Comparison of ENCODE assay signal across 7 mouse cellular contexts in the genomic region with DNA sequence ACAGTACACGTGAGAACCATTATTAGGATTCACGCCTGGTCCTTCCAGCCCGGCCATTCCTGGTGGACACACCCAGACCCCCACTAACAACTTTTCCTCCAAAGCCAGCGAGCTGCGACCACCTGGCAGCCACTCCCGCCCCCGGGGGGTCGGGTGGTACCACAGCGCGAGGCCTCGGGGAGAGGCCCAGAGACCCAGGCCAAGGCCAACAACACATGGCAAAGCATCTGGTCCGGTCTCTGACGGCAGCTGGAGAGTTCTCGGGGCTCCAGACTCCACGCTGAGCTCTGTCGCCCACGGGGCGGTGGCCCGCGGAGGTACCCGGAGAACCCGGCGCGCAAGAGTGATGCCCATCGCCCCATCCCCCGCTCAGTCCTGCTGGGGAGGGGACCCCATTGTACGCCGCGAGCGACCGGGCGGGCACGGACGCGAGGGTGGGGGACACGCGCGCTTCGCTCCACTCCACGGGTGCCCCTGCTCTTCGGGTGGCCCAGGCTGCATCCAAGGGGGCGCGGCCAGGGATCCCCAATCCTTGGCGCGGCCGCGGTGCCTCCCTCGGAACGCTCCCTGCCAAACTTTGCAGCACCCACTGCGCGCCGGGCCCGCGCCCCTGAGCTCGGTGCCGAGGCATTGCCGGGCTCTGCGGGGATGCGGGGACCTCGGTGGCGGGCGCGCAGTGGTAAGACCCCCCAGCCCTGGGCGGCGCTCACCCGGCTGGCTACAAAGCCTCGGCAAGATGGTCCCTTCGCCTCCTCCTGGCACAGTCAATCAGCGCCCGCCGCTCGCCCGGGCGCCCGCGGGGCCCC. TPM values are rescaled to one million over a fixed set of nuclear protein-coding genes. Genes with fewer than 3 reads are reported as not detected.
DNase-seq lines count a peak whose midpoint lies in the region; ATAC-seq and TF ChIP-seq lines count a peak whose summit lies in the region.

No protein-coding gene starts in this region.

- peak overlapping the region; percentile 95 for H3K4me2 ChIP-seq in hindbrain, embryonic 16.5 days (ENCODE audit: low read length)
- peak overlapping the region; percentile 97 for H3K4me2 ChIP-seq in midbrain, embryonic 12.5 days (replicated peaks)

- DNase-seq in left cerebral cortex, adult 2 months (ENCODE audit: extremely low spot score in 1 of 2, low spot score in 2 of 2) = peak in 1 of 2 experiments; percentile 37
- no peak for DNase-seq in left cerebral cortex, adult 11 months (ENCODE audit: low spot score)
- peak; percentile 15 for DNase-seq in T-cell, adult 2 months (ENCODE audit: low spot score)
- peak; percentile 71 for DNase-seq in cerebellum, adult 9-11 months

- H3K9ac ChIP-seq in hindbrain, embryonic 16.5 days (ENCODE audit: low read depth, low read length) = peak overlapping the region; percentile 94
- peak overlapping the region; percentile 96 for H3K9ac ChIP-seq in midbrain, embryonic 12.5 days (replicated peaks)

- H3K4me3 ChIP-seq in left cerebral cortex, adult 2 months = peak overlapping the region; percentile 72
- peak overlapping the region; percentile 79 for H3K4me3 ChIP-seq in hindbrain, embryonic 16.5 days (ENCODE audit: low read length)
- peak overlapping the region; percentile 71 for H3K4me3 ChIP-seq in midbrain, embryonic 12.5 days

- H3K4me1 ChIP-seq in hindbrain, embryonic 16.5 days (ENCODE audit: control insufficient read depth, insufficient read depth, low read depth, low read length) = peaks cover 55% of the 10 kb centered on the region
- H3K4me1 ChIP-seq in midbrain, embryonic 12.5 days = peaks cover 80% of the 10 kb centered on the region

- no peaks in the 10 kb centered on the region for H3K36me3 ChIP-seq in hindbrain, embryonic 16.5 days (ENCODE audit: control insufficient read depth, insufficient read depth, low read length)
- H3K36me3 ChIP-seq in midbrain, embryonic 12.5 days = no peaks in the 10 kb centered on the region

- ATAC-seq in hindbrain, embryonic 16.5 days = peak; percentile 48
- ATAC-seq in midbrain, embryonic 12.5 days (ENCODE audit: low FRiP score, low read depth) = no peak
- no peak for ATAC-seq in inflammation-experienced regulatory T-cells, adult 6 months

- peak overlapping the region; percentile 40; the same call in 1 of the 2 replicates for H3K27ac ChIP-seq in left cerebral cortex, adult 2 months
- H3K27ac ChIP-seq in hindbrain, embryonic 16.5 days (ENCODE audit: low read depth, low read length) = peak overlapping the region; percentile 99
- peak overlapping the region; percentile 99 for H3K27ac ChIP-seq in midbrain, embryonic 12.5 days (replicated peaks)

- WGBS in hindbrain, embryonic 16.5 days = 0% methylated on average over 48 of the region's 76 CpGs
- under 1% methylated on average over 57 of the region's 76 CpGs for WGBS in midbrain, embryonic 12.5 days

- no peaks in the 10 kb centered on the region for H3K9me3 ChIP-seq in hindbrain, embryonic 16.5 days (ENCODE audit: control insufficient read depth, low read length)
- no peaks in the 10 kb centered on the region for H3K9me3 ChIP-seq in midbrain, embryonic 12.5 days

- no peak for TF ChIP-seq CTCF in left cerebral cortex, adult 2 months (IDR thresholded peaks at IDR 0.05)

- H3K27me3 ChIP-seq in hindbrain, embryonic 16.5 days (replicated peaks; ENCODE audit: control insufficient read depth, insufficient read depth, low read length) = no peaks in the 10 kb centered on the region
- H3K27me3 ChIP-seq in midbrain, embryonic 12.5 days = no peaks in the 10 kb centered on the region

- intact Hi-C loops in left cerebral cortex, adult 2 months (cut with DNase I) = no loop called here

RNA-seq across cellular contexts. Expression of gene Ephb2, which starts 0.8 kb away (rescaled TPM):
- 10 to 100 TPM; 17.0 to 18.3 TPM for total RNA-seq in left cerebral cortex, adult 2 months (2021)
- 7.8 and 10.1 TPM in 2 replicates for polyA plus RNA-seq in hindbrain, embryonic 16.5 days (2015; fragmentation: Nextera tagmentation; extraction: Ambion mirVana)
- 39.8 and 40.0 TPM in 2 replicates for polyA plus RNA-seq in midbrain, embryonic 12.5 days (2016; fragmentation: Nextera tagmentation; extraction: Ambion mirVana)
- polyA plus RNA-seq in inflammation-experienced regulatory T-cells, adult 6 months (2017; shearing (Covaris generic)) = under 1 TPM in 1 of 3 experiments, not detected in 2; 0.05 TPM

RNA-seq across cellular contexts. Expression of gene C1qb, which starts 51.0 kb away (rescaled TPM):
- 10 to 100 TPM; 57.5 to 60.3 TPM for total RNA-seq in left cerebral cortex, adult 2 months (2021)
- 49.8 and 53.9 TPM in 2 replicates for polyA plus RNA-seq in hindbrain, embryonic 16.5 days (2015; fragmentation: Nextera tagmentation; extraction: Ambion mirVana)
- 30.2 and 38.4 TPM in 2 replicates for polyA plus RNA-seq in midbrain, embryonic 12.5 days (2016; fragmentation: Nextera tagmentation; extraction: Ambion mirVana)
- 1 to 10 TPM; 1.8 to 8.1 (median 2.1) TPM for polyA plus RNA-seq in inflammation-experienced regulatory T-cells, adult 6 months (2017; shearing (Covaris generic))

RNA-seq across cellular contexts. Expression of gene C1qc, which starts 57.8 kb away (rescaled TPM):
- 10 to 100 TPM; 41.2 to 45.1 TPM for total RNA-seq in left cerebral cortex, adult 2 months (2021)
- 25.5 and 28.8 TPM in 2 replicates for polyA plus RNA-seq in hindbrain, embryonic 16.5 days (2015; fragmentation: Nextera tagmentation; extraction: Ambion mirVana)
- polyA plus RNA-seq in midbrain, embryonic 12.5 days (2016; fragmentation: Nextera tagmentation; extraction: Ambion mirVana) = 17.3 and 23.9 TPM in 2 replicates
- polyA plus RNA-seq in inflammation-experienced regulatory T-cells, adult 6 months (2017; shearing (Covaris generic)) = 1 to 10 TPM in 1 of 3 experiments, under 1 TPM in 1, not detected in 1; 0.50 to 1.1 TPM

Comparison
In these comparisons a context has a peak if more than half of its experiments do, and no peak if none do; other contexts are left out.
1. H3K27ac ChIP-seq: peak in every context shown above with its lines; median percentile 99 in hindbrain, embryonic 16.5 days; 99 in midbrain, embryonic 12.5 days; 40 in left cerebral cortex, adult 2 months.